Mouse (Mus musculus): Measurements from ENCODE around the gene Zfp316. TPM values are rescaled to one million over a fixed set of nuclear protein-coding genes. Genes with fewer than 3 reads are reported as not detected.

The Zfp316 gene
- total and polyA plus RNA-seq, 2 experiments: 1.9 to 2.3 TPM

DNA sequence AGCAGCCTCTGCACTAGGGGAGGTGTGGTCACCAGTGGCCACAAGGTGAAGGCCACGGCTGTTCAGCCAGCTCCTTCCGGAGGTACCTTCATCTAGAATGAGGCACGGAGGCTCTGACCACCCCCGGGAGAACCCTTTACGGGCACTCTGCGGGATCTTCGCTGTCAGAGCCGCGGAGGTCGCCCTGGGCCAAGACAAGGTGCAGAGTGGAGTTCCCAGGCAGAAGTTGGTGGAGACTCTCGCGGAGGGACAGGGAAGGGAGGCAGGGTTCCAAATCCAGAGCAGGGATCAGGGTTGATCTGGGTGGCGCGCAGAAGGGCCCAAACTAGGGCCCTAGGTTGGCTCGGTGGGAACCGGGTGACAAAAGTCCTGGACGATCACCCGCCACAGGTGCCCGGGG is 23.1 kb upstream of the Zfp316 start:
- peaks cover 13% of the 10 kb centered on the region for H3K27me3 ChIP-seq (ENCODE audit: control insufficient read depth, insufficient read depth, low read length)

DNA sequence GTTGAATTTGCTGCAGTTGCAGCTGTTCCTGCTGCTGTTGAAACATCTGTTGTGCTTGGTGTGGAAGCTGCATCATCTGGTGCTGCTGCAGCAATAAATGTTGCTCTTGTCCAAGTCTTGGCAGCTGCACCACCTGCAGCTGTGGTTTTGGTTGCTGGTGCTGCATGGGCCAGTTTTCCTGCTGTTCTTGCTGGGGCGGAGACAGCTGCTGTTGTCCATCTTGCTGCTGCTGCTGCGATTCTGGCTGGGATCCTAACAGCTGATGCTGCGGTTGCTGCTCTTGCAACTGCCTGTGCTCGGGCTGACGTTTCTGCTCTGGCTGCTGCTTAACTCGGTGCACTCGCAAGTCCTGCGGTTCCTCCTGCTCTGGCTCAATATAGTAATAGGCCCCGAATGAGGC is 19.5 kb upstream of the Zfp316 start:
- Histone ChIP-seq H3K4me1 (ENCODE audit: control insufficient read depth, insufficient read depth, low read length) (no peaks in the 10 kb centered on the region; the same call in 1 of the 2 replicates), H3K4me3 (ENCODE audit: insufficient read depth, low read depth, low read length) (no peak overlapping the region), H3K79me2 (ENCODE audit: control insufficient read depth, insufficient read depth, low read length) (no peaks in the 10 kb centered on the region), H3K27me3 (ENCODE audit: control insufficient read depth, insufficient read depth, low read length) (peaks cover 15% of the 10 kb centered on the region), H3K9ac (ENCODE audit: low read depth, low read length) (no peak overlapping the region), H3K27ac (replicated peaks; ENCODE audit: insufficient read depth, low read depth, low read length) (no peak overlapping the region), H3K36me3 (ENCODE audit: control insufficient read depth, insufficient read depth, low read length) (no peaks in the 10 kb centered on the region)
- no peak for DNase-seq (ENCODE audit: extremely low read depth, low read depth, low spot score)
- TF ChIP-seq CTCF (IDR thresholded peaks at IDR 0.05; ENCODE audit: low read depth, low read length): no peak
- no peak for TF ChIP-seq POLR2A (IDR thresholded peaks at IDR 0.05; ENCODE audit: extremely low read depth, insufficient read depth, low read length)
- WGBS: 80% methylated on average over 9 of the region's 9 CpGs

More for the DNA sequence above, 23.1 kb upstream of the Zfp316 start:
- Histone ChIP-seq H3K36me3 (ENCODE audit: control insufficient read depth, insufficient read depth, low read length) (no peaks in the 10 kb centered on the region), H3K79me2 (ENCODE audit: control insufficient read depth, insufficient read depth, low read length) (no peaks in the 10 kb centered on the region), H3K4me1 (ENCODE audit: control insufficient read depth, insufficient read depth, low read length) (no peaks in the 10 kb centered on the region), H3K9ac (ENCODE audit: low read depth, low read length) (no peak overlapping the region), H3K4me3 (ENCODE audit: insufficient read depth, low read depth, low read length) (no peak overlapping the region), H3K27ac (replicated peaks; ENCODE audit: insufficient read depth, low read depth, low read length) (no peak overlapping the region)
- 5% methylated on average over 19 of the region's 19 CpGs for WGBS
- DNase-seq (ENCODE audit: extremely low read depth, low read depth, low spot score): no peak
- TF ChIP-seq CTCF (IDR thresholded peaks at IDR 0.05; ENCODE audit: low read depth, low read length): no peak
- no peak for TF ChIP-seq POLR2A (IDR thresholded peaks at IDR 0.05; ENCODE audit: extremely low read depth, insufficient read depth, low read length)

DNA sequence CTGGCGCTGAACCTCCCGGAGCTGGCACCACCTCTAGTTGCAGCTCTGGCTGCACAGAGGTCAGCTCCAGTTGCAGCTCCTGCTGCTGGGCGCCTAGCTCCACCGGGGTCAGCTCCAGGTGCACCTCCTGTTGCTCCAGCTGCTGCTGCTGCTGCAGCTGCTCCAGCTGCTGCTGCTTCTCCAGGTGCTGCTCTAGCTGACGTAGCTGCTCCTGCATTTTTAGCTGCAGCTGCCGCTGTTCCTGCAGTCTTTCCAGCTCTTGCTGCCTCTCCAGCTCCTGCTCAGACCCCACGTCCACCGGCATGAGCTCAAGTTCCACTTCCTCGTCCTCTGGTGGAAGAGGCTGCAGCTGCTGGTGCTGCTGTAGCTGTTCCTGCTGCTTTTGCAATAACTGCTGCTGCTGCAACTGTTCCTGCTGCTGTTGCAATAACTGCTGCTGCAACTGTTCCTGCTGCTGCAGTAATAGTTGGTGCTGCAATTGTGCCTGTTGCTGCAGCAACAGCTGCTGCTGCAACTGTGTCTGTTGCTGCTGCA is 18.6 kb upstream of the Zfp316 start:
- Histone ChIP-seq H3K27ac (replicated peaks; ENCODE audit: insufficient read depth, low read depth, low read length) (no peak overlapping the region), H3K36me3 (ENCODE audit: control insufficient read depth, insufficient read depth, low read length) (no peaks in the 10 kb centered on the region), H3K79me2 (ENCODE audit: control insufficient read depth, insufficient read depth, low read length) (no peaks in the 10 kb centered on the region), H3K4me1 (ENCODE audit: control insufficient read depth, insufficient read depth, low read length) (no peaks in the 10 kb centered on the region; the same call in 1 of the 2 replicates), H3K27me3 (ENCODE audit: control insufficient read depth, insufficient read depth, low read length) (peaks cover 12% of the 10 kb centered on the region), H3K4me3 (ENCODE audit: insufficient read depth, low read depth, low read length) (no peak overlapping the region), H3K9ac (ENCODE audit: low read depth, low read length) (no peak overlapping the region)
- WGBS: 26% methylated on average over 9 of the region's 9 CpGs
- TF ChIP-seq CTCF (IDR thresholded peaks at IDR 0.05; ENCODE audit: low read depth, low read length): no peak
- TF ChIP-seq POLR2A (IDR thresholded peaks at IDR 0.05; ENCODE audit: extremely low read depth, insufficient read depth, low read length): no peak
- DNase-seq (ENCODE audit: extremely low read depth, low read depth, low spot score): no peak

DNA sequence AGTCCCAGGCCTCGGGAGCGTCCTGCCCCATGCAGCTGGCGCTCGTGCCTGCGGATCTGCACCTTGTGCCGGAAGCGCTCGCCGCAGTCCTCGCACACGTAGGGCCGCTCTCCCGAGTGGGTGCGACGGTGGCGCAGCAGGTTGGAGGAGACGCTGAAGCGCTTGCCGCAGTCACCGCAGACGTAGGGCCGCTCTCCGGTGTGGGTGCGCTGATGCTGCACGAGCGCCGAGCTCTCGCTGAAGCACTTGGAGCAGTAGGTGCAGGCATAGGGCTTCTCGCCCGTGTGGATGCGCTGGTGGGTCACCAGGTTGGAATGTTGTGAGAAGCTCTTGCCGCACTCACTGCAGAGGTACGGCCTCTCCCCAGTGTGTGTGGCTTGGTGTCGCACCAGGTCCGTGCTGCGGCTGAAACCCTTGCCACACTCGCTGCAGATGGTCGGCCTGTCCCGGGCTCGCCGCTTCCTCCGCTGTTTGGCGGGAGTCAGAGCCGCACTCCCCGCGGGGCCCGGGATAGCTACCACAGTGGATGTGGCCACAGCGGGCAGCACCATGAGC is 18.0 kb upstream of the Zfp316 start:
- Histone ChIP-seq H3K27ac (replicated peaks; ENCODE audit: insufficient read depth, low read depth, low read length) (no peak overlapping the region), H3K9ac (ENCODE audit: low read depth, low read length) (no peak overlapping the region), H3K27me3 (ENCODE audit: control insufficient read depth, insufficient read depth, low read length) (peaks cover 10% of the 10 kb centered on the region; the same call in 1 of the 2 replicates), H3K4me3 (ENCODE audit: insufficient read depth, low read depth, low read length) (peak overlapping the region; percentile 2; the same call in 1 of the 2 replicates), H3K79me2 (ENCODE audit: control insufficient read depth, insufficient read depth, low read length) (no peaks in the 10 kb centered on the region), H3K4me1 (ENCODE audit: control insufficient read depth, insufficient read depth, low read length) (no peaks in the 10 kb centered on the region; the same call in 1 of the 2 replicates), H3K36me3 (ENCODE audit: control insufficient read depth, insufficient read depth, low read length) (no peaks in the 10 kb centered on the region)
- no peak for DNase-seq (ENCODE audit: extremely low read depth, low read depth, low spot score)
- TF ChIP-seq POLR2A (IDR thresholded peaks at IDR 0.05; ENCODE audit: extremely low read depth, insufficient read depth, low read length) (no peak), CTCF (IDR thresholded peaks at IDR 0.05; ENCODE audit: low read depth, low read length) (no peak)
- WGBS: 10% methylated on average over 48 of the region's 48 CpGs

DNA sequence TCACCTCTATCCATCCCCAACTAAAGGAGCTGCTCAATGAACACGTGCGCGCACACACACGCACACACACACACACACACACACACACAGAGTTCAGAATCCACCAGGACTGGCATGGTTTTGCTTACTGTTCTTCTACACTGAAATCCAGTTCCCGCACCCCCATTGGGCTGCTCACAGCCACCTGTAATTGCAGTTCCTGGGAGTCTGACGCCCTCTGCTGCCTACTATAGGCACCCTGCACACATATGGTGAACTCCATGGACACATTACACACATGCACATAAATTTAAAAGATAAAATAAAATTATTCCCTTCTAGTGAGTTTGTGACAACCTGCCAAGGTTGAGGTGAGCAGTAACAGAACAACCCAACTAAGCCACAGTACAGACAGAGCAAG is 14.9 kb upstream of the Zfp316 start:
- H3K4me1 ChIP-seq (ENCODE audit: control insufficient read depth, insufficient read depth, low read length): no peaks in the 10 kb centered on the region; the same call in 1 of the 2 replicates
- DNase-seq (ENCODE audit: extremely low read depth, low read depth, low spot score): no peak
- H3K9ac ChIP-seq (ENCODE audit: low read depth, low read length): no peak overlapping the region
- H3K79me2 ChIP-seq (ENCODE audit: control insufficient read depth, insufficient read depth, low read length): no peaks in the 10 kb centered on the region
- peak; percentile 43 for TF ChIP-seq CTCF (IDR thresholded peaks at IDR 0.05; ENCODE audit: low read depth, low read length)
- TF ChIP-seq POLR2A (IDR thresholded peaks at IDR 0.05; ENCODE audit: extremely low read depth, insufficient read depth, low read length): no peak
- 64% methylated on average over 6 of the region's 6 CpGs for WGBS
- peaks cover 11% of the 10 kb centered on the region; the same call in 1 of the 2 replicates for H3K27me3 ChIP-seq (ENCODE audit: control insufficient read depth, insufficient read depth, low read length)
- H3K36me3 ChIP-seq (ENCODE audit: control insufficient read depth, insufficient read depth, low read length): no peaks in the 10 kb centered on the region
- H3K27ac ChIP-seq (replicated peaks; ENCODE audit: insufficient read depth, low read depth, low read length): no peak overlapping the region
- H3K4me3 ChIP-seq (ENCODE audit: insufficient read depth, low read depth, low read length): no peak overlapping the region

DNA sequence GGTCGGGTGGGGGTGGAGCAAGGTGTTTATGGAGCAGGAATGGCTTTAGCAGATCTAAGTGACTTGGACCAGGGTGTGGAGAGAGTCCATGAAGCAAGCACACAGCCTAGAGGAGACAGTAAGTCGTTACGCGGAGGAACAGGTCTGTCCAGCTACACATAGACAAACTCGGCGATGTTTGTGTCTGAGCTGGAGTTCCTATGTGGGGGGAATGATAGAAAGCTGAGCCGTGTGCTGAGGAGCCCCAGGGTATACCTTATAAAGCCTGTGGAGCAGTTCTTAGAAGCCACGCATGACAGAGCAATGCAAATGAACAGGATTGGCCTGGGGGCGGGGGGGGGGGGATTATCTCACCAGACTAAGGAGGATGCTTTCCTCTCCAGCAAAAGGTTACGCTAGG is 9.4 kb upstream of the Zfp316 start:
- no peaks in the 10 kb centered on the region for H3K36me3 ChIP-seq (ENCODE audit: control insufficient read depth, insufficient read depth, low read length)
- no peak for TF ChIP-seq CTCF (IDR thresholded peaks at IDR 0.05; ENCODE audit: low read depth, low read length)
- no peak for TF ChIP-seq POLR2A (IDR thresholded peaks at IDR 0.05; ENCODE audit: extremely low read depth, insufficient read depth, low read length)
- 49% methylated on average over 10 of the region's 10 CpGs for WGBS
- H3K4me3 ChIP-seq (ENCODE audit: insufficient read depth, low read depth, low read length): no peak overlapping the region
- H3K4me1 ChIP-seq (ENCODE audit: control insufficient read depth, insufficient read depth, low read length): no peaks in the 10 kb centered on the region
- 0 out of 2 replicates have a peak, but pooled peaks cover 2% of the 10 kb centered on the region for H3K27me3 ChIP-seq (ENCODE audit: control insufficient read depth, insufficient read depth, low read length)
- H3K79me2 ChIP-seq (ENCODE audit: control insufficient read depth, insufficient read depth, low read length): no peaks in the 10 kb centered on the region
- H3K27ac ChIP-seq (replicated peaks; ENCODE audit: insufficient read depth, low read depth, low read length): no peak overlapping the region
- H3K9ac ChIP-seq (ENCODE audit: low read depth, low read length): no peak overlapping the region
- no peak for DNase-seq (ENCODE audit: extremely low read depth, low read depth, low spot score)
